Mouse (Mus musculus): Measurements from ENCODE around the gene Gstt1. TPM values are rescaled to one million over a fixed set of nuclear protein-coding genes. Genes with fewer than 3 reads are reported as not detected.

The Gstt1 gene
- polyA plus RNA-seq, 1 experiment: not detected

- WGBS: 93% methylated on average over 1 of the region's 1 CpGs
- no peak overlapping the region for H3K4me3 ChIP-seq (ENCODE audit: insufficient read depth, low read depth, low read length)
- no peak overlapping the region for H3K27ac ChIP-seq (ENCODE audit: insufficient read depth, low read depth, low read length)
- H3K4me1 ChIP-seq (ENCODE audit: control insufficient read depth, insufficient read depth, low read length): peaks cover 6% of the 10 kb centered on the region; the same call in 1 of the 2 replicates
- no peak for TF ChIP-seq POLR2A (IDR thresholded peaks at IDR 0.05; ENCODE audit: insufficient read depth, low read depth, low read length)
- TF ChIP-seq CTCF (IDR thresholded peaks at IDR 0.05; ENCODE audit: insufficient read depth, low read depth, low read length): no peak
These were observed 25.4 kb upstream of the Gstt1 start for GRCm38 (mm10) chr10:75823782-75824181.

GRCm38 (mm10) chr10:75822443-75822842 is 24.1 kb upstream of the Gstt1 start, which contains the start of gene Gstt4:
TSS of gene Gstt4 (minus strand) at chr10:75822543.
- Histone ChIP-seq H3K4me3 (ENCODE audit: insufficient read depth, low read depth, low read length) (no peak within 1 kb of the TSS), H3K27ac (ENCODE audit: insufficient read depth, low read depth, low read length) (no peak within 1 kb of the TSS), H3K4me1 (ENCODE audit: control insufficient read depth, insufficient read depth, low read length) (peaks cover 3% of the 10 kb centered on the region; the same call in 1 of the 2 replicates)
- 95% methylated on average over 2 of the region's 2 CpGs for WGBS
- TF ChIP-seq CTCF (IDR thresholded peaks at IDR 0.05; ENCODE audit: insufficient read depth, low read depth, low read length) (no peak), POLR2A (IDR thresholded peaks at IDR 0.05; ENCODE audit: insufficient read depth, low read depth, low read length) (no peak)

GRCm38 (mm10) chr10:75819882-75820281 is 21.5 kb upstream of the Gstt1 start:
- TF ChIP-seq POLR2A (IDR thresholded peaks at IDR 0.05; ENCODE audit: insufficient read depth, low read depth, low read length): no peak
- no peak for TF ChIP-seq CTCF (IDR thresholded peaks at IDR 0.05; ENCODE audit: insufficient read depth, low read depth, low read length)
- no peaks in the 10 kb centered on the region for H3K4me1 ChIP-seq (ENCODE audit: control insufficient read depth, insufficient read depth, low read length)
- 83% methylated on average over 5 of the region's 5 CpGs for WGBS
- H3K4me3 ChIP-seq (ENCODE audit: insufficient read depth, low read depth, low read length): no peak overlapping the region
- no peak overlapping the region for H3K27ac ChIP-seq (ENCODE audit: insufficient read depth, low read depth, low read length)

- Histone ChIP-seq H3K27ac (ENCODE audit: insufficient read depth, low read depth, low read length) (no peak overlapping the region), H3K4me3 (ENCODE audit: insufficient read depth, low read depth, low read length) (no peak overlapping the region), H3K4me1 (ENCODE audit: control insufficient read depth, insufficient read depth, low read length) (no peaks in the 10 kb centered on the region)
- WGBS: 71% methylated on average over 10 of the region's 10 CpGs
- no peak for TF ChIP-seq CTCF (IDR thresholded peaks at IDR 0.05; ENCODE audit: insufficient read depth, low read depth, low read length)
- TF ChIP-seq POLR2A (IDR thresholded peaks at IDR 0.05; ENCODE audit: insufficient read depth, low read depth, low read length): no peak
These were observed 20.3 kb upstream of the Gstt1 start for GRCm38 (mm10) chr10:75818641-75819040.

GRCm38 (mm10) chr10:75804217-75804616 is 5.8 kb upstream of the Gstt1 start:
- WGBS: 85% methylated on average over 2 of the region's 2 CpGs
- no peak overlapping the region for H3K4me3 ChIP-seq (ENCODE audit: insufficient read depth, low read depth, low read length)

GRCm38 (mm10) chr10:75797619-75798175 is 687 bp downstream of the Gstt1 start:
- no peak for TF ChIP-seq CTCF (IDR thresholded peaks at IDR 0.05; ENCODE audit: insufficient read depth, low read depth, low read length)
- TF ChIP-seq POLR2A (IDR thresholded peaks at IDR 0.05; ENCODE audit: insufficient read depth, low read depth, low read length): no peak
- H3K27ac ChIP-seq (ENCODE audit: insufficient read depth, low read depth, low read length): no peak overlapping the region; the same call in 1 of the 2 replicates
- peaks cover 8% of the 10 kb centered on the region for H3K4me1 ChIP-seq (ENCODE audit: control insufficient read depth, insufficient read depth, low read length)
- peak overlapping the region; percentile 33 for H3K4me3 ChIP-seq (ENCODE audit: insufficient read depth, low read depth, low read length)
- under 1% methylated on average over 12 of the region's 12 CpGs for WGBS

More at GRCm38 (mm10) chr10:75804217-75804616, 5.8 kb upstream of the Gstt1 start:
- TF ChIP-seq CTCF (IDR thresholded peaks at IDR 0.05; ENCODE audit: insufficient read depth, low read depth, low read length): no peak
- TF ChIP-seq POLR2A (IDR thresholded peaks at IDR 0.05; ENCODE audit: insufficient read depth, low read depth, low read length): no peak
- Histone ChIP-seq H3K4me1 (ENCODE audit: control insufficient read depth, insufficient read depth, low read length) (no peaks in the 10 kb centered on the region), H3K27ac (ENCODE audit: insufficient read depth, low read depth, low read length) (no peak overlapping the region)

GRCm38 (mm10) chr10:75796731-75797516 is 1.5 kb downstream of the Gstt1 start:
- WGBS: 48% methylated on average over 11 of the region's 11 CpGs
- Histone ChIP-seq H3K27ac (ENCODE audit: insufficient read depth, low read depth, low read length) (no peak overlapping the region), H3K4me1 (ENCODE audit: control insufficient read depth, insufficient read depth, low read length) (peaks cover 8% of the 10 kb centered on the region), H3K4me3 (ENCODE audit: insufficient read depth, low read depth, low read length) (no peak overlapping the region)
- TF ChIP-seq POLR2A (IDR thresholded peaks at IDR 0.05; ENCODE audit: insufficient read depth, low read depth, low read length) (no peak), CTCF (IDR thresholded peaks at IDR 0.05; ENCODE audit: insufficient read depth, low read depth, low read length) (no peak)

- TF ChIP-seq POLR2A (IDR thresholded peaks at IDR 0.05; ENCODE audit: insufficient read depth, low read depth, low read length): no peak
- no peak for TF ChIP-seq CTCF (IDR thresholded peaks at IDR 0.05; ENCODE audit: insufficient read depth, low read depth, low read length)
- Histone ChIP-seq H3K4me1 (ENCODE audit: control insufficient read depth, insufficient read depth, low read length) (peaks cover 8% of the 10 kb centered on the region), H3K27ac (ENCODE audit: insufficient read depth, low read depth, low read length) (no peak overlapping the region), H3K4me3 (ENCODE audit: insufficient read depth, low read depth, low read length) (no peak overlapping the region)
- 47% methylated on average over 3 of the region's 3 CpGs for WGBS
These were observed 3.5 kb downstream of the Gstt1 start for GRCm38 (mm10) chr10:75794880-75795279.

GRCm38 (mm10) chr10:75790773-75791172 is 7.6 kb downstream of the Gstt1 start:
- no peak for TF ChIP-seq POLR2A (IDR thresholded peaks at IDR 0.05; ENCODE audit: insufficient read depth, low read depth, low read length)
- TF ChIP-seq CTCF (IDR thresholded peaks at IDR 0.05; ENCODE audit: insufficient read depth, low read depth, low read length): no peak
- 20% methylated on average over 7 of the region's 7 CpGs for WGBS
- no peak overlapping the region for H3K27ac ChIP-seq (ENCODE audit: insufficient read depth, low read depth, low read length)
- H3K4me3 ChIP-seq (ENCODE audit: insufficient read depth, low read depth, low read length): no peak overlapping the region
- H3K4me1 ChIP-seq (ENCODE audit: control insufficient read depth, insufficient read depth, low read length): no peaks in the 10 kb centered on the region
